Mouse (Mus musculus) adrenal gland (tissue): ENCODE data around the gene Exph5.

Source experiments
- intact Hi-C: fragments of 180-260 bp; cut with DNase I; formaldehyde crosslinking; loops from one replicate; pipeline ENCODE4 v1.15.1; 2025
- microRNA-seq, 2 experiments: library from miRNA; unstranded; fragments of <30 nt; microRNA quantifications; one replicate each; pipeline ENCODE4; 2019

Exph5 gene

DNA sequence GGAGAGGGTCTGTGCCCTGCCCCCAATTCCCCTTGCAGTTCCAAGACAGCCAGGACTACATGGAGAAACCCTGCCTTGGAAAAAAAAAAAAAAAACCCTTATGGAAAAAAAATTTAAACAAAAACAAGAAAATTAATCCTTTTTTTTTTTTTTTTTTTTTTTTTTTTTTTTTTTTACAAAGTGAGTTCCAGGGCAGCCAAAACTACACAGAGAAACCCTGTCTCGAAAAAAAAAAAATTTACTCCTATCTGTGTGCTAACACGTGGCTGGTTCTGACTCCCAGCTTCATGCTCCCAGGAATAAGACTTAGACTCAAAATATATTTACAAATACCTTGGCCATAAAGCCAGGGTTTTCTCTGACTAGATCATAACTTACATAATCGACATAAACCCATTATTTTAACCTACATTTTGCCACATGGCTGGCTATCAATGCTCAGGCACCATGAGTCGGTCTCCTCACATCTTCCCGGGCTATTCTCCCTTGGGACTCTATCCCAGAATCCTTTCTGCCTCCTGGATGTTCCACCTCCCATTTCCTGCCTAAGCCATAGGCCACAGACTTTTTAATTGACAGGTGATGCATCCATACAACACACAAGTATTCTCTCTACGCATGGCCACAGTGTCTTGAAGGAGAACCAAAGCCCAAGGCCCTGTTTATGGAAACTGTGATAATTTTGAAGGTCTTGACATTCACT lies 102.7 kb downstream of the Exph5 start:
- intact Hi-C loops = no loop called here

GRCm38 (mm10) chr9:53404753-53405722 lies 103.6 kb downstream of the Exph5 start:
- intact Hi-C loops = no loop called here

DNA sequence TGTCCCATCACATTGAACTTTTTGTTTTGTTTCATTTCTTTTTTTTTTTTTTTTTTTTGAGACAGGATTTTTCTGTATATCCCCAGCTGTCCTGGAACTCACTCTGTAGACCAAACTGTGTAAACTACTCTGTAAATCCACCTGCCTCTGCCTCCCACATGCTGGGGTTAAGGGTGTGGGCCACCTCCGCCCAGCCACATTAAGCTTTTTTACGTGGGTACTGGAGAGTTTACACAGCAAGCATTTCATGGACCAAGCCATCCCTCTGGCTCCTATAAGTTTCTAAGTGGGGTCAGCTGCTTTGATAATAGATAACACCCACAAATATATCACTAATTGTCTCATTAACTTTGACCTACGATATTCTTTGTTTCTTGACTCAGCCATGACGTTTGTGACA lies 107.1 kb downstream of the Exph5 start:
- intact Hi-C loops = no loop called here

GRCm38 (mm10) chr9:53408953-53409361 lies 107.5 kb downstream of the Exph5 start:
- intact Hi-C loops = no loop called here

DNA sequence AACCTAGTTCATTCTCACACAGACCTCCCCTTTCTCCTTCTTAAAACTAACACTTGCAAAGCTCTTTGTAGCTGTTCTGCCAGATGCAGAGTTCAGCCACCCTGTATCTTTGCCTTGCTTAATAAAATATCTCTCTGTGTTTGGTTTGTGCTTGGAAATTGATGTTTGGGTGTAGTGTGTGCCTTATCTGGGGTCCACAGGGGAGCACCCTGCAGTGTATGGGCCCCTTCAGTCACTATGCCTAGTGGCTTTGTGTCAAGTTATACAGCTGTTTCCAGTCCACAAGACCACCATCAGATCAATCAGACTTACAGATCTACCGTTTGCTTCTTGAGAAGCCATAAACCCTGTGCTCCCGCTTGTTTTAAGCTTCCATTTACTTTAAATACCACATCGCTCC lies 108.0 kb downstream of the Exph5 start:
- intact Hi-C loops = no loop called here

DNA sequence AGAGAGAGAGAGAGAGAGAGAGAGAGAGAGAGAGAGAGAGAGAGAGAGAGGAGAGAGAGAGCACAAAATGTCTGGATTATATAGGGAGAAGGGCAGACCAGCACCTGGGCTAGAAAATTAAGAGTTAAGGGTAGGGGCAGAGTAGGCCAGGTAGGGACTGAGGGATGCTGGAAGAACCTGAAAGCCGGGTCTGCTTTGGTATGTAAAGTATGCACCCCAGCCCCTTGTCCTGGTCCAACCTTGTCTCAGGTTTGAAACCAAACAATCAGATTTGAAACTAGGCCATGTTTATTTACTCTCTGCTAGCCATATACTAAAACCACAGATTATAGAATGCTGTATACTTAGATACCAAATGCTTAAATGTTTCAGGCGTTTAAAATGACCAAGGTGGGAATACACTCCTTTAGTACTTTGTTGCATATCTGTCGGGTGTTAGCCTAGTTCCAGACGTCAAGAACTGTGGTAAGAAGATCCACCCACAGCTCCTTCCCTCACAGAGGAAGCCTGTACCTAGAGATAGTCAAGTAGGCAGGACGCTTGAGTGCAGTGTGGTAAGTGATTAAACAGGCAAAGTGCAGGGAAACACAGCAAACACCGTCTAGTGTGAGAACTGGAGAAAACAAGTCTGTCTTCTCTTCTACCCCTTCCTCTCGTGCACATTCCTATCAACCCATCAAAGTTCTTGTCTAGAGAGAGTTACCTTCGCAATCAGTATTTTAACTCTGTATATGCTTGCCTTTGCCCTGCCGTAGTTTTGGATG lies 120.8 kb downstream of the Exph5 start:
- intact Hi-C loops = no loop called here

DNA sequence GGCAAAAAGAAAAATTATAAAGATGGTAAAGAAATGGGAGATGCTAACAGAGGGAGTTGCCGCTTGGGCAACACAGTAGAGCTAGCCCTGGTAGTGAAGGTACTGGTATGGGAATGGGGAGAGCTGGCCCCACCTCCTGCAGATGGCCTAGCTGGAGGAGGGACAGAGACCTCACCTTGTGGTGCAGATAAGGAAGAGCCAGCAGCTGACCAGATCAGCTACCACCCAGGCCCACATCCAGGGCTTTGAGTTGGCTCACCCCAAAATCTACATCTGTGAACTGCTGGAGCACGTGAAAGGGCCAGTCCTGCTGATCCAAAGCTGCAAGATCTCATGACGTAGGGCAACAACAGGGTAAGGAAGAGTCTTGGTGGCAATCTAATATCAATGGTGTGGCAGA lies 125.3 kb downstream of the Exph5 start:
- intact Hi-C loops = no loop called here

Small RNA genes within 50 kb of the gene (microRNA-seq; reads per million reads assigned to microRNA genes)
- gene Mir130c = 0 reads per million in 2 experiments
